22 mouse cellular contexts compared by ENCODE assay signal in the genomic region with DNA sequence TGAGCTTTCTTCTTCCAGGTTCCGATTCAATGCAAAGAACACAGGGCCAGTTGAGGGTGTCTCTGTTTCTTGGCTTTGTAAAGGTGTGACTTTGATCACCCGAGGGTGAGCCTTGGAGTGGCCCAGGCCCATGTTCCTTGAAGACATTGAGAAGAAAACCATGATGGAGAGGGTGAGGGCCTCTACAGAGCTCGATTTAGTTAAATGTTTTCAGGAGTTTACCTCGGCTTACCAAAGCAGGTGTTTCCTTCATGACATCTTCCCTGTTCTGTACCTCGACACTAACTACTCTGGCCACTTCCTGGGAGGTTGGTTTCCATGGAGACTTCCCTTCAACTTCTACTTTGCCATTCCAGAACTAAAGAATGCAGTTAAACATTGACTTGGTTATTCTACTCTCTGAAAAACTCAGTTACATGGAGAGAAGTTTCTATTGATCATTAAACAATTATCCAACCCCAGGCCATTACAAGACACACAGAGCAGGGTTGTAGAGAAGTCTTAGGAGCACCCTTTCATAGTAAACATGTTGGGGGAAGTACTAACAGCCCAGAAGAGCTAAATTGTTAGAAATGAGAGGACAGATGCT. TPM values are rescaled to one million over a fixed set of nuclear protein-coding genes. Genes with fewer than 3 reads are reported as not detected.
DNase-seq lines count a peak whose midpoint lies in the region; ATAC-seq lines count a peak whose summit lies in the region.
"Had no signal": no experiment of that assay in that cellular context is flagged by ENCODE, and none has a peak within 500 bp of the region (broad histone marks: within the 10 kb centered on the region; RNA-seq: fewer than 3 reads in every experiment).

Gene ccdc198, minus strand, starts transcription at position 349 of the 589 bp plus-strand sequence.

- H3K9ac ChIP-seq in intestine, embryonic 16.5 days (ENCODE audit: low read depth, low read length), result 0 out of 2 replicates have a peak within 1 kb of the TSS, but pooled peaks have one; percentile 6
- H3K9ac ChIP-seq in kidney, embryonic 15.5 days, result no peak within 1 kb of the TSS
- H3K9ac ChIP-seq: embryonic facial prominence, embryonic 15.5 days; forebrain, embryonic 13.5 days; hindbrain, embryonic 13.5 days; lung, embryonic 15.5 days; neural tube, embryonic 15.5 days had no signal

- no peak for DNase-seq in gonadal fat pad, adult 2 months (ENCODE audit: low read depth)
- peak; percentile 16 for DNase-seq in large intestine, adult 2 months (ENCODE audit: low read depth, low spot score)
- DNase-seq in limb, embryonic 10.5 days (ENCODE audit: low spot score), result no peak
- DNase-seq in spleen, postnatal 4 days (ENCODE audit: low spot score in 2 of 2), result no peak
- no peak for DNase-seq in lung, postnatal 36 days
- DNase-seq: adrenal gland, adult 2 months; cerebellum, postnatal 10 days; embryo, embryonic 11 days; heart, adult 2 months; layer of hippocampus, postnatal 36 days; midbrain, embryonic 14.5 days; right cerebral cortex, postnatal 4 days; thymus, postnatal 14 days had no signal

- H3K9me3 ChIP-seq in intestine, embryonic 16.5 days (ENCODE audit: control insufficient read depth, low read length), result no peaks in the 10 kb centered on the region
- H3K9me3 ChIP-seq in kidney, embryonic 15.5 days (replicated peaks), result no peaks in the 10 kb centered on the region
- no peaks in the 10 kb centered on the region for H3K9me3 ChIP-seq in limb, embryonic 10.5 days (replicated peaks)
- H3K9me3 ChIP-seq: embryonic facial prominence, embryonic 15.5 days; forebrain, embryonic 13.5 days; hindbrain, embryonic 13.5 days; lung, embryonic 15.5 days; neural tube, embryonic 15.5 days had no signal

- WGBS in intestine, embryonic 16.5 days, result 50% methylated on average over 5 of the region's 5 CpGs
- 51% methylated on average over 5 of the region's 5 CpGs for WGBS in kidney, embryonic 15.5 days
- WGBS in large intestine, adult 2 months, result 18% methylated on average over 5 of the region's 5 CpGs
- WGBS in limb, embryonic 10.5 days, result 79% methylated on average over 5 of the region's 5 CpGs

- peak within 1 kb of the TSS; percentile 27; the same call in 1 of the 2 replicates for H3K4me2 ChIP-seq in intestine, embryonic 16.5 days (ENCODE audit: low read depth, low read length)
- peak within 1 kb of the TSS; percentile 37 for H3K4me2 ChIP-seq in kidney, embryonic 15.5 days
- H3K4me2 ChIP-seq: embryonic facial prominence, embryonic 15.5 days; forebrain, embryonic 13.5 days; hindbrain, embryonic 13.5 days; liver, embryonic 11.5 days; lung, embryonic 15.5 days; neural tube, embryonic 15.5 days had no signal

- ATAC-seq in intestine, embryonic 16.5 days, result peak; percentile 95
- peak; percentile 98 for ATAC-seq in kidney, embryonic 15.5 days (replicated peaks; ENCODE audit: low FRiP score)
- ATAC-seq: forebrain, embryonic 13.5 days had no signal

- no peaks in the 10 kb centered on the region for H3K36me3 ChIP-seq in intestine, embryonic 16.5 days (ENCODE audit: control insufficient read depth, insufficient read depth, low read length)
- H3K36me3 ChIP-seq in kidney, embryonic 15.5 days, result no peaks in the 10 kb centered on the region
- no peaks in the 10 kb centered on the region for H3K36me3 ChIP-seq in limb, embryonic 10.5 days
- H3K36me3 ChIP-seq: embryonic facial prominence, embryonic 15.5 days; hindbrain, embryonic 13.5 days; lung, embryonic 15.5 days; neural tube, embryonic 15.5 days had no signal

- H3K27ac ChIP-seq in intestine, embryonic 16.5 days (ENCODE audit: low read length), result peak within 1 kb of the TSS; percentile 65
- H3K27ac ChIP-seq in kidney, embryonic 15.5 days, result peak within 1 kb of the TSS; percentile 80
- H3K27ac ChIP-seq in limb, embryonic 10.5 days, result no peak within 1 kb of the TSS
- H3K27ac ChIP-seq: embryonic facial prominence, embryonic 15.5 days; forebrain, embryonic 13.5 days; heart, adult 2 months; hindbrain, embryonic 13.5 days; lung, embryonic 15.5 days; neural tube, embryonic 15.5 days had no signal

- no peaks in the 10 kb centered on the region for H3K4me1 ChIP-seq in intestine, embryonic 16.5 days (ENCODE audit: control insufficient read depth, insufficient read depth, low read length)
- no peaks in the 10 kb centered on the region for H3K4me1 ChIP-seq in kidney, embryonic 15.5 days
- H3K4me1 ChIP-seq in limb, embryonic 10.5 days, result no peaks in the 10 kb centered on the region
- H3K4me1 ChIP-seq: embryonic facial prominence, embryonic 15.5 days; hindbrain, embryonic 13.5 days; lung, embryonic 15.5 days; neural tube, embryonic 15.5 days had no signal

- no peaks in the 10 kb centered on the region for H3K27me3 ChIP-seq in intestine, embryonic 16.5 days (replicated peaks; ENCODE audit: control insufficient read depth, insufficient read depth, low read length)
- no peaks in the 10 kb centered on the region for H3K27me3 ChIP-seq in kidney, embryonic 15.5 days
- no peaks in the 10 kb centered on the region for H3K27me3 ChIP-seq in limb, embryonic 10.5 days (ENCODE audit: low read depth, poor library complexity, severe bottlenecking)
- H3K27me3 ChIP-seq: embryonic facial prominence, embryonic 15.5 days; forebrain, embryonic 13.5 days; hindbrain, embryonic 13.5 days; lung, embryonic 15.5 days; neural tube, embryonic 15.5 days had no signal

- H3K4me3 ChIP-seq in intestine, embryonic 16.5 days (ENCODE audit: low read length), result peak within 1 kb of the TSS; percentile 43
- H3K4me3 ChIP-seq in kidney, embryonic 15.5 days (replicated peaks), result peak within 1 kb of the TSS; percentile 35
- H3K4me3 ChIP-seq in limb, embryonic 10.5 days, result no peak within 1 kb of the TSS
- H3K4me3 ChIP-seq: embryonic facial prominence, embryonic 15.5 days; forebrain, embryonic 13.5 days; heart, adult 2 months; hindbrain, embryonic 13.5 days; lung, embryonic 15.5 days; myocyte; neural tube, embryonic 15.5 days had no signal

RNA-seq across cellular contexts. Expression of gene ccdc198, which starts in this region (rescaled TPM):
- 9.4 and 11.1 TPM in 2 replicates for polyA plus RNA-seq in gonadal fat pad, adult 2 months (2012; rRNA removed)
- 141 and 177 TPM in 2 replicates for polyA plus RNA-seq in intestine, embryonic 16.5 days (2015; fragmentation: Nextera tagmentation; extraction: Ambion mirVana)
- 86.7 and 87.7 TPM in 2 replicates for polyA plus RNA-seq in kidney, embryonic 15.5 days (2015; fragmentation: Nextera tagmentation; extraction: Ambion mirVana)
- polyA plus RNA-seq in large intestine, adult 2 months (2012; rRNA removed), result 1.8 and 8.2 TPM in 2 replicates
- polyA plus RNA-seq in limb, embryonic 10.5 days (2016; fragmentation: Nextera tagmentation; extraction: Ambion mirVana), result 0.19 and 0.20 TPM in 2 replicates
- polyA plus RNA-seq: adrenal gland, adult 2 months; embryonic facial prominence, embryonic 15.5 days; heart, adult 2 months; myocyte had no signal
